ENCODE assay signal across 16 mouse cellular contexts in genomic region chr13:62865651-62866315, GRCm38 (mm10). TPM values are rescaled to one million over a fixed set of nuclear protein-coding genes. Genes with fewer than 3 reads are reported as not detected.
DNase-seq lines count a peak whose midpoint lies in the region; ATAC-seq and TF ChIP-seq lines count a peak whose summit lies in the region.
"Had no signal": no experiment of that assay in that cellular context is flagged by ENCODE, and none has a peak within 500 bp of the region (broad histone marks: within the 10 kb centered on the region; RNA-seq: fewer than 3 reads in every experiment).

No protein-coding gene starts in this region.

- peaks cover 8% of the 10 kb centered on the region; the same call in 1 of the 2 replicates for H3K4me1 ChIP-seq in kidney, adult 2 months (ENCODE audit: control insufficient read depth, insufficient read depth, low read length)
- H3K4me1 ChIP-seq in embryonic facial prominence, embryonic 12.5 days, result peaks cover 6% of the 10 kb centered on the region; the same call in 1 of the 2 replicates
- peaks cover 35% of the 10 kb centered on the region for H3K4me1 ChIP-seq in limb, embryonic 13.5 days
- H3K4me1 ChIP-seq: midbrain, embryonic 12.5 days had no signal

- 75% methylated on average over 11 of the region's 11 CpGs for WGBS in kidney, adult 2 months
- WGBS in embryonic facial prominence, embryonic 12.5 days, result 27% methylated on average over 11 of the region's 11 CpGs
- 33% methylated on average over 11 of the region's 11 CpGs for WGBS in limb, embryonic 13.5 days

- no peaks in the 10 kb centered on the region for H3K27me3 ChIP-seq in kidney, adult 2 months (replicated peaks; ENCODE audit: control insufficient read depth, insufficient read depth, low read length)
- H3K27me3 ChIP-seq in embryonic facial prominence, embryonic 12.5 days, result no peaks in the 10 kb centered on the region
- H3K27me3 ChIP-seq in limb, embryonic 13.5 days, result no peaks in the 10 kb centered on the region
- H3K27me3 ChIP-seq: lung, embryonic 15.5 days; midbrain, embryonic 12.5 days had no signal

- DNase-seq in embryo, embryonic 10 days (ENCODE audit: low spot score), result peak; percentile 40
- DNase-seq in embryo, embryonic 9.5 days (ENCODE audit: extremely low spot score), result no peak
- DNase-seq in kidney, adult 2 months, result peak; percentile 0
- DNase-seq in kidney, adult 18-20 months, result no peak
- DNase-seq in layer of hippocampus, adult 18-20 months (ENCODE audit: low spot score in 2 of 2), result no peak
- DNase-seq in right cerebral cortex, postnatal 14 days, result no peak
- DNase-seq: adrenal gland, postnatal 10 days; kidney, adult 8-10 months; right cerebral cortex, postnatal 25 days had no signal

- no peaks in the 10 kb centered on the region for H3K9me3 ChIP-seq in embryonic facial prominence, embryonic 12.5 days
- no peaks in the 10 kb centered on the region for H3K9me3 ChIP-seq in limb, embryonic 13.5 days
- H3K9me3 ChIP-seq: heart, embryonic 10.5 days; lung, embryonic 15.5 days; midbrain, embryonic 12.5 days had no signal

- peak; percentile 38; the same call in 1 of the 2 replicates for ATAC-seq in embryonic facial prominence, embryonic 12.5 days (ENCODE audit: insufficient number of reproducible peaks, insufficient read depth, low FRiP score, low TSS enrichment)
- peak; percentile 89 for ATAC-seq in limb, embryonic 13.5 days (ENCODE audit: low FRiP score, low read depth)

- H3K27ac ChIP-seq in kidney, adult 2 months (ENCODE audit: insufficient read depth, low read depth, low read length), result no peak overlapping the region
- peak overlapping the region; percentile 87 for H3K27ac ChIP-seq in embryonic facial prominence, embryonic 12.5 days
- peak overlapping the region; percentile 94 for H3K27ac ChIP-seq in limb, embryonic 13.5 days
- H3K27ac ChIP-seq: heart, embryonic 10.5 days; layer of hippocampus, adult 2 months; midbrain, embryonic 12.5 days had no signal

- TF ChIP-seq CTCF in kidney, adult 2 months (conservative IDR thresholded peaks at IDR 0.05; ENCODE audit: insufficient read depth, insufficient read length, low read depth, low read length), result no peak

- H3K4me3 ChIP-seq in kidney, adult 2 months (ENCODE audit: insufficient read depth, low read depth, low read length), result no peak overlapping the region
- H3K4me3 ChIP-seq in embryonic facial prominence, embryonic 12.5 days, result no peak overlapping the region
- H3K4me3 ChIP-seq in limb, embryonic 13.5 days, result no peak overlapping the region
- H3K4me3 ChIP-seq: heart, embryonic 10.5 days; layer of hippocampus, adult 2 months; lung, embryonic 15.5 days; midbrain, embryonic 12.5 days had no signal

- no peak overlapping the region for H3K9ac ChIP-seq in embryonic facial prominence, embryonic 12.5 days
- no peak overlapping the region for H3K9ac ChIP-seq in limb, embryonic 13.5 days
- H3K9ac ChIP-seq: lung, embryonic 15.5 days; midbrain, embryonic 12.5 days had no signal

- TF ChIP-seq POLR2A in kidney, adult 2 months (IDR thresholded peaks at IDR 0.05; ENCODE audit: low read depth, low read length), result no peak

- H3K36me3 ChIP-seq in kidney, adult 2 months (ENCODE audit: control insufficient read depth, insufficient read depth, low read length), result peaks cover 3% of the 10 kb centered on the region; the same call in 1 of the 2 replicates
- H3K36me3 ChIP-seq in embryonic facial prominence, embryonic 12.5 days, result no peaks in the 10 kb centered on the region
- no peaks in the 10 kb centered on the region for H3K36me3 ChIP-seq in limb, embryonic 13.5 days
- H3K36me3 ChIP-seq: heart, embryonic 10.5 days; lung, embryonic 15.5 days; midbrain, embryonic 12.5 days had no signal

- no peak overlapping the region for H3K4me2 ChIP-seq in embryonic facial prominence, embryonic 12.5 days (replicated peaks)
- peak overlapping the region; percentile 25 for H3K4me2 ChIP-seq in limb, embryonic 13.5 days (replicated peaks)
- H3K4me2 ChIP-seq: lung, embryonic 15.5 days; midbrain, embryonic 12.5 days had no signal

RNA-seq across cellular contexts. Expression of gene Fbp2, which starts 7.6 kb away (rescaled TPM):
- 28.8 and 35.3 TPM in 2 replicates for polyA plus RNA-seq in kidney, adult 2 months (2012; rRNA removed)
- polyA plus RNA-seq in embryonic facial prominence, embryonic 12.5 days (2016; fragmentation: Nextera tagmentation; extraction: Ambion mirVana), result 0.23 and 0.28 TPM in 2 replicates
- polyA plus RNA-seq in limb, embryonic 13.5 days (2015; fragmentation: Nextera tagmentation; extraction: Ambion mirVana), result 1.5 and 3.3 TPM in 2 replicates
- total RNA-seq in layer of hippocampus, adult 18-20 months (2021), result not detected
- total RNA-seq: layer of hippocampus, adult 2 months; left cerebral cortex, postnatal 25 days had no signal
- polyA plus RNA-seq: midbrain, embryonic 12.5 days had no signal

RNA-seq across cellular contexts. Expression of gene Fbp1, which starts 22.3 kb away (rescaled TPM):
- polyA plus RNA-seq in kidney, adult 2 months (2012; rRNA removed), result 1,525 and 1,684 TPM in 2 replicates
- 0.19 and 0.55 TPM in 2 replicates for polyA plus RNA-seq in embryonic facial prominence, embryonic 12.5 days (2016; fragmentation: Nextera tagmentation; extraction: Ambion mirVana)
- 2.0 and 2.6 TPM in 2 replicates for polyA plus RNA-seq in limb, embryonic 13.5 days (2015; fragmentation: Nextera tagmentation; extraction: Ambion mirVana)
- under 1 TPM in 1 of 2 experiments, not detected in 1; 0.57 TPM for total RNA-seq in layer of hippocampus, adult 18-20 months (2021)
- polyA plus RNA-seq: midbrain, embryonic 12.5 days had no signal

Comparison
In these comparisons a context has a peak if more than half of its experiments do, and no peak if none do; other contexts are left out.
1. DNase-seq: peak in embryo, embryonic 10 days (single experiment) and kidney, adult 2 months (single experiment); none in embryo, embryonic 9.5 days (single experiment), kidney, adult 18-20 months (single experiment), layer of hippocampus, adult 18-20 months (0 of 2) and right cerebral cortex, postnatal 14 days (single experiment).
2. RNA of gene Fbp1, which starts 22.3 kb away (polyA plus RNA-seq): 1,525 to 1,684 TPM in kidney, adult 2 months; 2.0 to 2.6 TPM in limb, embryonic 13.5 days and 0.19 to 0.55 TPM in embryonic facial prominence, embryonic 12.5 days; every median in the first group is over 100 times any median in the second.